Mouse (Mus musculus) forebrain, embryonic 11.5 days (tissue): ENCODE measurements around the gene Mak. TPM values are rescaled to one million over a fixed set of nuclear protein-coding genes. Genes with fewer than 3 reads are reported as not detected.

Source experiments
- ATAC-seq: fragments of 200-750 bp; cut with Nextera tagmentation; replicated peaks from 2 replicates; pipeline ENCODE4 v1.8.0; 2017; ENCODE audit warnings: moderate TSS enrichment; ENCODE audit not compliant: low FRiP score
- DNase-seq: peaks from one replicate; pipeline ENCODE4 v3.0.0-alpha.2; 2017; ENCODE audit warnings: low spot score
- H3K27ac ChIP-seq: fragments of 300-500 bp; sonication (generic); 2 replicates; pipeline ENCODE4 v1.5.1; 2014; ENCODE audit warnings: low read depth, low read length
- H3K27me3 ChIP-seq: fragments of 300-500 bp; sonication (generic); 2 replicates; pipeline ENCODE4 v1.6.1; 2014; ENCODE audit warnings: mild to moderate bottlenecking, low read length, mixed read lengths; ENCODE audit not compliant: control insufficient read depth, insufficient read depth
- H3K36me3 ChIP-seq: fragments of 300-500 bp; sonication (generic); 2 replicates; pipeline ENCODE4 v1.6.1; 2014; ENCODE audit warnings: mild to moderate bottlenecking, low read length, moderate library complexity, mixed read lengths; ENCODE audit not compliant: control insufficient read depth, insufficient read depth
- H3K4me1 ChIP-seq: fragments of 300-500 bp; sonication (generic); replicated peaks from 2 replicates; pipeline ENCODE4 v1.6.1; 2014; ENCODE audit warnings: low read length, mixed read lengths; ENCODE audit not compliant: control insufficient read depth, insufficient read depth
- H3K4me2 ChIP-seq: fragments of 300-500 bp; sonication (generic); 2 replicates; pipeline ENCODE4 v1.6.1; 2014; ENCODE audit warnings: low read depth, mild to moderate bottlenecking, low read length, moderate library complexity, mixed read lengths; ENCODE audit not compliant: severe bottlenecking
- H3K4me3 ChIP-seq: fragments of 300-500 bp; sonication (generic); 2 replicates; pipeline ENCODE4 v1.5.1; 2014; ENCODE audit warnings: low read depth, low read length
- H3K9ac ChIP-seq: fragments of 300-500 bp; sonication (generic); 2 replicates; pipeline ENCODE4 v1.6.1; 2014; ENCODE audit warnings: low read length
- H3K9me3 ChIP-seq: fragments of 300-500 bp; sonication (generic); 2 replicates; pipeline ENCODE4 v1.6.1; 2016; ENCODE audit warnings: low read length, mixed read lengths; ENCODE audit not compliant: control insufficient read depth
- WGBS: fragments of 180-500 bp; shearing (Covaris S2); extraction: QIAGEN DNeasy Blood & Tissue Kit; methylation state at CpG from one replicate; pipeline ENCODE4 v1.1.7; 2014; 5-methylcytosine and 5-hydroxymethylcytosine counted together
- polyA plus RNA-seq: library from polyadenylated mRNA; unstranded; fragments of >200 nt; fragmentation: Nextera tagmentation; extraction: Ambion mirVana; gene quantifications from 2 replicates; pipeline ENCODE4 v1.2.1, GENCODE M21; 2014

Gene Mak
- polyA plus RNA-seq, 1 experiment from 2014 or later = 1.6 TPM

GRCm38 (mm10) chr13:41047280-41047679 lies 32.2 kb downstream of the Mak start:
- DNase-seq (no peak), ATAC-seq (no peak)
- H3K27me3 ChIP-seq = peaks cover 12% of the 10 kb centered on the region
- 0 out of 2 replicates have a peak, but pooled peaks cover 2% of the 10 kb centered on the region for H3K4me1 ChIP-seq
- no peaks in the 10 kb centered on the region for H3K36me3 ChIP-seq
- WGBS = 89% methylated on average over 6 of the region's 6 CpGs
- H3K4me3 ChIP-seq = no peak overlapping the region
- H3K27ac ChIP-seq = no peak overlapping the region
- H3K9me3 ChIP-seq = no peaks in the 10 kb centered on the region
- H3K4me2 ChIP-seq = no peak overlapping the region
- H3K9ac ChIP-seq = no peak overlapping the region

GRCm38 (mm10) chr13:41045901-41046300 lies 33.6 kb downstream of the Mak start:
- Histone ChIP-seq H3K4me1 (no peaks in the 10 kb centered on the region), H3K4me3 (no peak overlapping the region), H3K9me3 (no peaks in the 10 kb centered on the region), H3K4me2 (no peak overlapping the region), H3K9ac (no peak overlapping the region), H3K36me3 (no peaks in the 10 kb centered on the region), H3K27ac (no peak overlapping the region), H3K27me3 (peaks cover 12% of the 10 kb centered on the region)
- no peak for DNase-seq
- 93% methylated on average over 8 of the region's 8 CpGs for WGBS
- ATAC-seq = no peak

GRCm38 (mm10) chr13:41042511-41042910 lies 37.0 kb downstream of the Mak start:
- H3K4me3 ChIP-seq = no peak overlapping the region
- no peak overlapping the region for H3K4me2 ChIP-seq
- WGBS = 97% methylated on average over 4 of the region's 4 CpGs
- DNase-seq (no peak), ATAC-seq (no peak)
- no peak overlapping the region for H3K27ac ChIP-seq
- no peaks in the 10 kb centered on the region for H3K9me3 ChIP-seq
- no peaks in the 10 kb centered on the region for H3K36me3 ChIP-seq
- no peaks in the 10 kb centered on the region for H3K4me1 ChIP-seq
- H3K9ac ChIP-seq = no peak overlapping the region
- no peaks in the 10 kb centered on the region; the same call in 1 of the 2 replicates for H3K27me3 ChIP-seq

DNA sequence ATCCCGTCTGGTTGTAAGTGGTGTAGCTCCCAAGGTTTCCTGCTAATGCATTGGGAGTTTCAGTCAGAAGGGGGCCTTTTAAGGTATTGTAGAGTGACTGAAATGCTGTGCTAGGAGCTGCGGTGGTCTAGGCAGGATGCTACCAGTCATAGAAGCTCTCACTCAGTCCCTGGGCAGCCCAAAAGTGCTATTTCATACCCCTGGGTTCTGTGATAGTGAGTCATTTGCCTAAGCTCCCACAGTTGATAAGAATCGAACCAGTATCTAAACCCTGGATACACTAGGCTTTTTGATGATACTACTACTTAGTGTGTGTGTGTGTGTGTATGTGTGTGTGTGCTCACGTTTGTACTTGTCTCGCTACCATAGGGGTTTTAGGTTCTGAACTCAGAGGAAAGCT lies 49.4 kb downstream of the Mak start:
- no peaks in the 10 kb centered on the region for H3K27me3 ChIP-seq
- H3K9ac ChIP-seq = no peak overlapping the region
- H3K9me3 ChIP-seq = no peaks in the 10 kb centered on the region
- no peaks in the 10 kb centered on the region for H3K4me1 ChIP-seq
- no peak overlapping the region for H3K4me3 ChIP-seq
- no peaks in the 10 kb centered on the region for H3K36me3 ChIP-seq
- H3K27ac ChIP-seq = no peak overlapping the region
- no peak for ATAC-seq
- 85% methylated on average over 5 of the region's 5 CpGs for WGBS
- no peak overlapping the region for H3K4me2 ChIP-seq
- no peak for DNase-seq

- Histone ChIP-seq H3K4me1 (peaks cover 2% of the 10 kb centered on the region; the same call in 1 of the 2 replicates), H3K27ac (no peak overlapping the region), H3K4me2 (no peak overlapping the region), H3K36me3 (no peaks in the 10 kb centered on the region; the same call in 1 of the 2 replicates), H3K27me3 (no peaks in the 10 kb centered on the region), H3K9ac (no peak overlapping the region), H3K9me3 (no peaks in the 10 kb centered on the region), H3K4me3 (no peak overlapping the region)
- 89% methylated on average over 13 of the region's 13 CpGs for WGBS
- DNase-seq (no peak), ATAC-seq (no peak)
Observed at GRCm38 (mm10) chr13:41022099-41022498, 57.4 kb downstream of the Mak start.

DNA sequence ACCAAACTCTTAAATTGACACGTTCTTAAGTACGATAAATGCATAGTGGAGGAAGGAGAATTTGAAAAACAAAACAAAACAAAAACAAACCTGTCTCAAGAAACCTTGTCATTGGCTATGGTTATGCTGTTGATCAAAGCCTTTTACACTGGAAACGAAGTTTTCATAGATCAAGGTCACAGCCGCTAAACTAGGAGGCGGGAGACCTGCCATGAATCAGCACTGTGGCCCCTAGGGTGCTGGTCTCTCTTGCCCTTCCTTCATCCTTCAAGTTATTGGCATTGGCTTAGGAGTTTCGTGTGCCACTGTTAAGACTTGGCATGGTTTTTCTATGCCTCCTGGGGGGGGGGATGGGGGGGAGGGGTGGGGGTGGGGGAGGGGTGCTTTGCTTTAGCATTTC lies 57.9 kb downstream of the Mak start:
- H3K27me3 ChIP-seq = no peaks in the 10 kb centered on the region
- H3K36me3 ChIP-seq = no peaks in the 10 kb centered on the region; the same call in 1 of the 2 replicates
- no peak overlapping the region for H3K4me3 ChIP-seq
- no peak for DNase-seq
- no peak overlapping the region for H3K9ac ChIP-seq
- WGBS = 92% methylated on average over 6 of the region's 6 CpGs
- ATAC-seq = no peak
- H3K4me2 ChIP-seq = no peak overlapping the region
- no peak overlapping the region for H3K27ac ChIP-seq
- H3K9me3 ChIP-seq = no peaks in the 10 kb centered on the region
- peaks cover 5% of the 10 kb centered on the region; the same call in 1 of the 2 replicates for H3K4me1 ChIP-seq

- Histone ChIP-seq H3K4me1 (peaks cover 5% of the 10 kb centered on the region; the same call in 1 of the 2 replicates), H3K4me2 (no peak overlapping the region), H3K4me3 (no peak overlapping the region), H3K9me3 (no peaks in the 10 kb centered on the region), H3K9ac (no peak overlapping the region), H3K27ac (no peak overlapping the region), H3K36me3 (no peaks in the 10 kb centered on the region; the same call in 1 of the 2 replicates), H3K27me3 (no peaks in the 10 kb centered on the region)
- DNase-seq = no peak
- 78% methylated on average over 7 of the region's 7 CpGs for WGBS
- ATAC-seq = no peak
Observed at GRCm38 (mm10) chr13:41020494-41020893, 59.0 kb downstream of the Mak start.

GRCm38 (mm10) chr13:41018756-41019591 lies 60.5 kb downstream of the Mak start:
- H3K27ac ChIP-seq = no peak overlapping the region
- no peaks in the 10 kb centered on the region for H3K9me3 ChIP-seq
- H3K4me3 ChIP-seq = no peak overlapping the region
- H3K4me2 ChIP-seq = no peak overlapping the region
- peaks cover 5% of the 10 kb centered on the region; the same call in 1 of the 2 replicates for H3K4me1 ChIP-seq
- no peaks in the 10 kb centered on the region; the same call in 1 of the 2 replicates for H3K36me3 ChIP-seq
- no peaks in the 10 kb centered on the region for H3K27me3 ChIP-seq
- no peak for ATAC-seq
- no peak for DNase-seq
- 94% methylated on average over 13 of the region's 13 CpGs for WGBS
- H3K9ac ChIP-seq = no peak overlapping the region

DNA sequence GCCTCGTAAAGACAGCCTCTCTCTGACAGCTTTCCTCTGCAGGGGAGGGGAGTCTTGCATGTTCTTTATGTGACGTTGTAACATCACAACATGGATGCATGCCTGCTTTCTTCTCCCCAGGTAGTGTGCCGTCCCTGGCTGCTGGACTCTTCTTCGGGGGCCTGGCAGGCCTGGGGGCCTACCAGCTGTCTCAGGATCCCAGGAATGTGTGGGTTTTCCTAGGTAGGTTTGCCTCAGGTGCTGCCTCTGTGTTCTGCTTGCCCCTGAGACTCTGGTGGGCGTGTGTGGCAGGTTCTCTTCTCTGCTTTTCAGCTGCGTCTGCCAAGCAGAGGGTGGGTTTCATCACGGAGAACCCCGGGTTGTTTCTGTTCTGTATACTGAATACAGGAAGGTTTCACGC lies 61.3 kb downstream of the Mak start:
- H3K9ac ChIP-seq = no peak overlapping the region
- ATAC-seq (no peak), DNase-seq (no peak)
- no peaks in the 10 kb centered on the region for H3K27me3 ChIP-seq
- H3K27ac ChIP-seq = no peak overlapping the region
- WGBS = 95% methylated on average over 9 of the region's 9 CpGs
- peaks cover 5% of the 10 kb centered on the region; the same call in 1 of the 2 replicates for H3K4me1 ChIP-seq
- H3K36me3 ChIP-seq = no peaks in the 10 kb centered on the region; the same call in 1 of the 2 replicates
- no peak overlapping the region for H3K4me2 ChIP-seq
- no peak overlapping the region for H3K4me3 ChIP-seq
- no peaks in the 10 kb centered on the region for H3K9me3 ChIP-seq
